Mouse (Mus musculus) inflammation-experienced regulatory T-cells, adult 6 months (primary cell): ENCODE data around the gene Triobp. TPM values are rescaled to one million over a fixed set of nuclear protein-coding genes. Genes with fewer than 3 reads are reported as not detected.

Experiments used
- ATAC-seq: one replicate; pipeline ENCODE4 v1.8.0; 2017
- polyA plus RNA-seq, 3 experiments: library from polyadenylated mRNA; unstranded; fragments of 100-300 nt; shearing (Covaris generic); gene quantifications; one replicate each; pipeline ENCODE4 v1.2.1; 2017

The Triobp gene
- polyA plus RNA-seq, result 10 to 100 TPM; 14.8 to 27.1 (median 20.3) TPM

GRCm38 (mm10) chr15:78947657-78948056 is at the start of gene Triobp:
Gene Triobp (plus strand): TSS chr15:78947724.
- no peak for ATAC-seq

- ATAC-seq, result peak; percentile 59
Observed at GRCm38 (mm10) chr15:78898507-78899001, 49.0 kb upstream of the Triobp start.

GRCm38 (mm10) chr15:78899409-78899739 is 48.1 kb upstream of the Triobp start, which contains the start of gene Gm49510:
Gene Gm49510 (plus strand): TSS chr15:78899667.
- ATAC-seq, result no peak

GRCm38 (mm10) chr15:78899740-78900584 is 47.6 kb upstream of the Triobp start, which contains the start of gene Sh3bp1:
Gene Sh3bp1 (plus strand): TSS chr15:78899768.
- peak; percentile 53 for ATAC-seq

- ATAC-seq, result no peak
Observed at GRCm38 (mm10) chr15:78900585-78901421, 46.7 kb upstream of the Triobp start.

GRCm38 (mm10) chr15:78901422-78901789 is 46.1 kb upstream of the Triobp start:
- ATAC-seq, result no peak

GRCm38 (mm10) chr15:78903243-78903642 is 44.3 kb upstream of the Triobp start:
- ATAC-seq, result peak; percentile 35

- ATAC-seq, result no peak
Observed at GRCm38 (mm10) chr15:78908399-78908798, 39.1 kb upstream of the Triobp start.

- ATAC-seq, result no peak
Observed at GRCm38 (mm10) chr15:78908982-78909381, 38.5 kb upstream of the Triobp start.

- no peak for ATAC-seq
Observed at GRCm38 (mm10) chr15:78912040-78912439, 35.5 kb upstream of the Triobp start.

- ATAC-seq, result peak; percentile 92
Observed at GRCm38 (mm10) chr15:78913632-78914090, 33.9 kb upstream of the Triobp start, which contains the start of gene Pdxp. Gene Pdxp (plus strand): TSS chr15:78913919.

- peak; percentile 45 for ATAC-seq
Observed at GRCm38 (mm10) chr15:78914091-78914822, 33.3 kb upstream of the Triobp start.

GRCm38 (mm10) chr15:78914823-78915659 is 32.5 kb upstream of the Triobp start:
- ATAC-seq, result no peak

- peak; percentile 49 for ATAC-seq
Observed at GRCm38 (mm10) chr15:78915660-78916017, 31.9 kb upstream of the Triobp start.

- ATAC-seq, result no peak
Observed at GRCm38 (mm10) chr15:78916052-78916826, 31.3 kb upstream of the Triobp start.

GRCm38 (mm10) chr15:78918126-78918525 is 29.4 kb upstream of the Triobp start:
- ATAC-seq, result no peak

GRCm38 (mm10) chr15:78919914-78920313 is 27.6 kb upstream of the Triobp start:
- ATAC-seq, result no peak

- no peak for ATAC-seq
Observed at GRCm38 (mm10) chr15:78922700-78923099, 24.8 kb upstream of the Triobp start.

- ATAC-seq, result peak; percentile 63
Observed at GRCm38 (mm10) chr15:78923585-78923984, 23.9 kb upstream of the Triobp start.

- ATAC-seq, result no peak
Observed at GRCm38 (mm10) chr15:78925129-78925528, 22.4 kb upstream of the Triobp start.
